Mouse (Mus musculus) midbrain, embryonic 12.5 days (tissue): ENCODE measurements around the gene Tmem121b. TPM values are rescaled to one million over a fixed set of nuclear protein-coding genes. Genes with fewer than 3 reads are reported as not detected.

Experiments used
- polyA plus RNA-seq: library from polyadenylated mRNA; unstranded; fragments of >200 nt; fragmentation: Nextera tagmentation; extraction: Ambion mirVana; gene quantifications from 2 replicates; pipeline ENCODE4 v1.2.1, GENCODE M21; 2016

The Tmem121b gene
- polyA plus RNA-seq, 1 experiment from 2014 or later, result 2.5 TPM

Other genes starting within 250 kb of the Tmem121b start
- gene D330020A13Rik, start 199.4 kb downstream of the Tmem121b start, polyA plus RNA-seq, result not detected in 2 replicates
- 0.13 and 0.16 TPM in 2 replicates for gene B4galnt3, start 199.2 kb downstream of the Tmem121b start, polyA plus RNA-seq
- gene Kdm5a, start 129.7 kb downstream of the Tmem121b start, polyA plus RNA-seq, result 64.7 and 65.9 TPM in 2 replicates
- 24.6 and 25.2 TPM in 2 replicates for gene Ccdc77, start 129.4 kb downstream of the Tmem121b start, polyA plus RNA-seq
- 3.6 and 3.8 TPM in 2 replicates for gene Il17ra, start 30.6 kb downstream of the Tmem121b start, polyA plus RNA-seq
- 19.0 and 19.4 TPM in 2 replicates for gene Hdhd5, start 37.5 kb upstream of the Tmem121b start, polyA plus RNA-seq
- 13.6 and 16.8 TPM in 2 replicates for gene Cecr2, start 172.6 kb upstream of the Tmem121b start, polyA plus RNA-seq